Mouse (Mus musculus): ENCODE measurements around the gene Pnpt1. TPM values are rescaled to one million over a fixed set of nuclear protein-coding genes. Genes with fewer than 3 reads are reported as not detected.
A peak's percentile ranks its signal among the peaks of the same experiment; 100 is the strongest.

Gene Pnpt1
- polyA plus RNA-seq, 1 experiment from 2014 or later = 37.1 TPM

DNA sequence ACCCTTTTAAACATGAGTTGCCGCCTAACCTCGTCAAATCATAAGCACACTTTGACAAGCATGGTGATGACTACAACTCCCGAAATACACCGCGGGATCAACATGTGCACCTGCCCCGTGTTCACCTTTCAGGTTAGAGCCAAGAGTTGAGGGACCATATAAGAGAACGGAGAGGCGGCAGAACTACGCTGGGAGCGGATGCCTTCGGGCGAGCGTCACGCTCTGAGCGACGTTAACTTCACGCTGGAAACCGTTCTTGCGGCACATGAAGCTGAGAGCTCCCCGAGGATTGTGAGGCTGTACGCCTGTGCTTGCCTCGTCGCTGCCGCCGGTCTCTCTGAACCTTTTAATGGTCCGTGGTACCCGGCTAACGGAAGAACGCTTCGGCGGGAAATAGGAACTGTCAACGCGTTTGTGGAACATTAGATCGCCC is 41.4 kb downstream of the Pnpt1 start:
- Histone ChIP-seq H3K4me1 (ENCODE audit: control insufficient read depth in 2 of 2, insufficient read depth in 2 of 2, low read length in 2 of 2) (peaks cover 0 to 13% of the 10 kb centered on the region in 2 experiments; a peak in 2 of 4 replicates), H3K4me2 (ENCODE audit: low read length) (peak overlapping the region; percentile 86), H3K36me3 (ENCODE audit: control insufficient read depth, insufficient read depth, low read length) (0 out of 2 replicates have a peak, but pooled peaks cover 3% of the 10 kb centered on the region), H3K9me3 (ENCODE audit: control insufficient read depth, low read length) (no peaks in the 10 kb centered on the region), H3K27me3 (ENCODE audit: control insufficient read depth, insufficient read depth, low read length) (no peaks in the 10 kb centered on the region), H3K27ac (replicated peaks in 1 of 2; ENCODE audit: control insufficient read depth in 1 of 2, insufficient read depth in 1 of 2, low read depth in 2 of 2, low read length in 2 of 2) (peak overlapping the region; percentile 76 to 99), H3K4me3 (ENCODE audit: control insufficient read depth in 1 of 2, insufficient read depth in 1 of 2, low read depth in 1 of 2, low read length in 2 of 2) (peak overlapping the region; percentile 71 to 99), H3K9ac (ENCODE audit: low read length) (peak overlapping the region; percentile 82)
- peak; percentile 7; the same call in 1 of the 2 replicates for ATAC-seq (ENCODE audit: insufficient number of reproducible peaks, insufficient read depth, low FRiP score, low read depth)
- WGBS = under 1% methylated on average over 34 of the region's 34 CpGs

DNA sequence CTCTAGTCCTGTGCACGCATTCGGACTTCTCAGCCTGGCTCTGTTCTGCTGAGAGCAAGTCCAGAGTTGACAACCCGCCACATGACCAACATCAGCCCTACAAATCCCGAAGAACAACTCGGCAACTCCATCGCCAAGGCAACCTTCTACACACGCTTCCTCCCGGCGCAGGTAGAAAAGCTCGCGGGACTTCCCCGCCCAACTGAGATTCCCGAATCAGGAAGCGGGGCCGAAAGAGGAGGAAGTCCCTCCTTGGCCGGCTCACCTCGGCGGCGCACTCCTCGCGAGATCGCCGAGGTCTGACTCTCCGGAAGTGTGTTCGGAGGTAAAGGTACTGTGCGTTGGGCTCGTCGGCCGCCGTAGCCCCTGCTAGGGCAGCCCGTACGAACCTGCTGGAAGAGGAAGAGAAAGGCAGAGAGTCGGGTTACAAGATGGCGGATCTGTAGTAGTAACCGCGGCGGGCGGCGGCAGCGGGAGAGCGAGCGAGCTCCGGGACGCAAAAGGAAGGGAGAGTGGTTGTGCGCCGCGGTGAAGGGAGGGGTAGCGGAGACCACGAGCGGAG is 42.1 kb downstream of the Pnpt1 start, which contains the start of gene Ppp4r3b:
TSS of gene Ppp4r3b (plus strand) at position 328 of the 562 bp plus-strand sequence.
- peak within 1 kb of the TSS; percentile 71 to 99 for H3K4me3 ChIP-seq (ENCODE audit: control insufficient read depth in 1 of 2, insufficient read depth in 1 of 2, low read depth in 1 of 2, low read length in 2 of 2)
- 0 out of 2 replicates have a peak, but pooled peaks cover 3% of the 10 kb centered on the region for H3K36me3 ChIP-seq (ENCODE audit: control insufficient read depth, insufficient read depth, low read length)
- peak within 1 kb of the TSS; percentile 96 to 99 for H3K27ac ChIP-seq (replicated peaks in 1 of 2; ENCODE audit: control insufficient read depth in 1 of 2, insufficient read depth in 1 of 2, low read depth in 2 of 2, low read length in 2 of 2)
- peak within 1 kb of the TSS; percentile 100 for H3K9ac ChIP-seq (ENCODE audit: low read length)
- under 1% methylated on average over 50 of the region's 50 CpGs for WGBS
- H3K4me2 ChIP-seq (ENCODE audit: low read length) = peak within 1 kb of the TSS; percentile 86
- no peaks in the 10 kb centered on the region for H3K27me3 ChIP-seq (ENCODE audit: control insufficient read depth, insufficient read depth, low read length)
- peak; percentile 97 for ATAC-seq (ENCODE audit: insufficient number of reproducible peaks, insufficient read depth, low FRiP score, low read depth)
- H3K4me1 ChIP-seq (ENCODE audit: control insufficient read depth in 2 of 2, insufficient read depth in 2 of 2, low read length in 2 of 2) = peaks cover 0 to 11% of the 10 kb centered on the region in 2 experiments; a peak in 2 of 4 replicates
- H3K9me3 ChIP-seq (ENCODE audit: control insufficient read depth, low read length) = no peaks in the 10 kb centered on the region

DNA sequence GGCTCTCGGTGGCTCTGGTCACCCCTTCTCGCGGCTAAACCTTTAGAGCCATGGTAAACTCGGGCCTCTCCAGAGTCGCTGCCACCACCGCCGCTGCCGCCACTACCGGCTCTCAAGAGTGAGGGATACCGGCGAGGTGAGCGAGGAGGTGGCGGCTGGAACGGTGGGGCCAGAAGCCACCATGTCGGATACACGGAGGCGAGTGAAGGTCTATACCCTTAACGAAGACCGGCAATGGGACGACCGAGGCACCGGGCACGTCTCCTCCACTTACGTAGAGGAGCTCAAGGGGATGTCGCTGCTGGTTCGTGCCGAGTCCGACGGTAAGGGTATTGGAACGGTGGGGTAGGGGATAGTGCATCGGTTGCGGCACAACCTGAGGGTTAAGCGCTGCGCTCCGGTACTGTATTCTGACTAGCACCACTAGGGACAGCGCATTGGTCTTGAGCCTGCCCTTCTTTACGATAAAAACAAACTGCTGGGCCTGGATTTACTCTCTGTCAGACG is 42.6 kb downstream of the Pnpt1 start:
- H3K27ac ChIP-seq (replicated peaks in 1 of 2; ENCODE audit: control insufficient read depth in 1 of 2, insufficient read depth in 1 of 2, low read depth in 2 of 2, low read length in 2 of 2) = peak overlapping the region; percentile 96 to 99
- 0% methylated on average over 38 of the region's 38 CpGs for WGBS
- H3K4me2 ChIP-seq (ENCODE audit: low read length) = peak overlapping the region; percentile 66
- peak overlapping the region; percentile 71 to 99 for H3K4me3 ChIP-seq (ENCODE audit: control insufficient read depth in 1 of 2, insufficient read depth in 1 of 2, low read depth in 1 of 2, low read length in 2 of 2)
- H3K9ac ChIP-seq (ENCODE audit: low read length) = peak overlapping the region; percentile 100
- H3K9me3 ChIP-seq (ENCODE audit: control insufficient read depth, low read length) = no peaks in the 10 kb centered on the region
- peaks cover 0 to 11% of the 10 kb centered on the region in 2 experiments; a peak in 2 of 4 replicates for H3K4me1 ChIP-seq (ENCODE audit: control insufficient read depth in 2 of 2, insufficient read depth in 2 of 2, low read length in 2 of 2)
- H3K27me3 ChIP-seq (ENCODE audit: control insufficient read depth, insufficient read depth, low read length) = no peaks in the 10 kb centered on the region
- ATAC-seq (ENCODE audit: insufficient number of reproducible peaks, insufficient read depth, low FRiP score, low read depth) = peak; percentile 71
- 0 out of 2 replicates have a peak, but pooled peaks cover 3% of the 10 kb centered on the region for H3K36me3 ChIP-seq (ENCODE audit: control insufficient read depth, insufficient read depth, low read length)

DNA sequence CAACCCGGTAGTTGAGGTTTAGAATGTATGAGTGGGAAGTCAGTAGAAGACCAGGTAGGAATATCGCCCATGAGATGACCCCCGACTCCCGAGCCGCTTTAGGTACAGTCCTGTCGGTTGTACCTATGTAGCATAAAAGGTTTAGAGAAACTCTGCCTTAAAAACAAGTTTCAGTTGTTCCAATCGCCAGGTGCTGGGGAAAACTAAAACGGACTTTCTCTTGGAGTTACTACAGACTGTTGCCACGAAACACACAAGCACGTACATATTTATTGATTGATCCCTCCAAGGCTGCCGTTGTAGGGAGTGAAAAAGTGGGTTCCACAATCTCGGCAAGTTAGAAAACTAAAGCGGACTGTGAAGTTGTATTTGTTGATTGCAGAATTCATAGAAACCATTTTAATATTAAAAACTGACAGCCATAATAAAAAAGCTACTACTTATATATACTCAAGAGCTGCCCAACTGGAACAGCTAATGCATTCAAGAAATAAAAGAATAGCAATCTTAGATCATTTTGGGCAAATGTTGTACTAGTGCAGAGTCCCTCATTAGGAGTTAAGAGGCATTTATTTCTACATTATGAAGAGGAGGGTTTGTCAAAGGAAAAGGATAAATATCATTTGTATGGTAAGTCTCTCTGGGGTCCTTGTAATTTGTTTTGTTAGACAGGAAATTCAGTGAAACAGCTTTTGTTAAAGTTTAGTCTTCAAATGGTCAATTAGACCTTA is 43.3 kb downstream of the Pnpt1 start:
- Histone ChIP-seq H3K27me3 (ENCODE audit: control insufficient read depth, insufficient read depth, low read length) (no peaks in the 10 kb centered on the region), H3K27ac (replicated peaks in 1 of 2; ENCODE audit: control insufficient read depth in 1 of 2, insufficient read depth in 1 of 2, low read depth in 2 of 2, low read length in 2 of 2) (peak overlapping the region; percentile 9 to 99; a peak in 2 of 4 replicates), H3K4me1 (ENCODE audit: control insufficient read depth in 2 of 2, insufficient read depth in 2 of 2, low read length in 2 of 2) (peaks cover 0 to 11% of the 10 kb centered on the region in 2 experiments; a peak in 2 of 4 replicates), H3K4me2 (ENCODE audit: low read length) (peak overlapping the region; percentile 66), H3K9ac (ENCODE audit: low read length) (peak overlapping the region; percentile 100), H3K9me3 (ENCODE audit: control insufficient read depth, low read length) (no peaks in the 10 kb centered on the region), H3K36me3 (ENCODE audit: control insufficient read depth, insufficient read depth, low read length) (peaks cover 9% of the 10 kb centered on the region), H3K4me3 (ENCODE audit: control insufficient read depth in 1 of 2, insufficient read depth in 1 of 2, low read depth in 1 of 2, low read length in 2 of 2) (peak overlapping the region; percentile 71 to 99)
- no peak for ATAC-seq (ENCODE audit: insufficient number of reproducible peaks, insufficient read depth, low FRiP score, low read depth)
- 3% methylated on average over 13 of the region's 13 CpGs for WGBS

DNA sequence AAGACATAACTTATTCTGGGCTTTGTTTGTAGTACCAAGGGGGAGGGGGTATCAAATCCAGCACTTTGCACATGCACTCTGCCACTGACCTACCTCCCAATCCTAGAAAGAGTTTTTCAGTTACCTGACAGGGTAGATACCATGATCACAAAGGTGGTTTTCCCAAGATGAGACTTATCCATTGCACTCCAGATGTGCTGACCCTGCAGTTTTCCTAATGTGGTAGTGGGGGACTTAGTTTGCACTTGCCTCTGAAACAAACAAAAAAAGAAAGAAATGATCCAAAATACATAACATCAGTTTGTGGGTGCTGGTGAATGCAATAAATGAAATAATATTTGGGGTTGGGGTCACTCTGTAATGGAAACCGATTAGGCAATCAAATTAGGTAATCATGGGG is 48.8 kb downstream of the Pnpt1 start:
- Histone ChIP-seq H3K4me1 (ENCODE audit: control insufficient read depth in 2 of 2, insufficient read depth in 2 of 2, low read length in 2 of 2) (peaks cover 4 to 11% of the 10 kb centered on the region in 2 experiments), H3K4me2 (ENCODE audit: low read length) (no peak overlapping the region), H3K27me3 (ENCODE audit: control insufficient read depth, insufficient read depth, low read length) (no peaks in the 10 kb centered on the region), H3K9me3 (ENCODE audit: control insufficient read depth, low read length) (no peaks in the 10 kb centered on the region), H3K36me3 (ENCODE audit: control insufficient read depth, insufficient read depth, low read length) (peaks cover 31% of the 10 kb centered on the region), H3K27ac (replicated peaks in 1 of 2; ENCODE audit: control insufficient read depth in 1 of 2, insufficient read depth in 1 of 2, low read depth in 2 of 2, low read length in 2 of 2) (no peak overlapping the region), H3K4me3 (ENCODE audit: control insufficient read depth in 1 of 2, insufficient read depth in 1 of 2, low read depth in 1 of 2, low read length in 2 of 2) (no peak overlapping the region), H3K9ac (ENCODE audit: low read length) (no peak overlapping the region)
- 100% methylated on average over 1 of the region's 1 CpGs for WGBS
- no peak for ATAC-seq (ENCODE audit: insufficient number of reproducible peaks, insufficient read depth, low FRiP score, low read depth)

DNA sequence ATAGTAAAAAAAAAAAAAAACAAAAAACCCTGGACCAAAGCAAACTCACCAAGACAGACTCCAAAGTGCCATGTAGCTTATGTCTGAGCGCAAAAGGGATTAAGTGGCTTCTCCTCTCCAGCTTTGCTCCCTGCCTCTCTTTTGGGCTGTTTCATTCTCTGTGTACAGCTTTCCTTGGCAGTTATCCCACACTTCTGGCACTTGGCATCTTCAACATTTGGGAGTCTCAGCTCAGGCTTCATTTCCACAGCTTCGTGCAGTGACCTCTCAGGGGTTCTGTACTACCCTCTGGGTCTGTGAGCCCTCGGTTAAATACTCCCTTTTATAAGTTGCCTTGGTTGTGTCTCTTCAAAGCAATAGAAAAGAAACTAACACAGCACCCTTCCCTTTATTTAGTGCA is 50.1 kb downstream of the Pnpt1 start:
- Histone ChIP-seq H3K36me3 (ENCODE audit: control insufficient read depth, insufficient read depth, low read length) (peaks cover 44% of the 10 kb centered on the region), H3K9ac (ENCODE audit: low read length) (peak overlapping the region; percentile 30; the same call in 1 of the 2 replicates), H3K4me2 (ENCODE audit: low read length) (no peak overlapping the region), H3K4me3 (ENCODE audit: control insufficient read depth in 1 of 2, insufficient read depth in 1 of 2, low read depth in 1 of 2, low read length in 2 of 2) (no peak overlapping the region), H3K27me3 (ENCODE audit: control insufficient read depth, insufficient read depth, low read length) (no peaks in the 10 kb centered on the region), H3K27ac (replicated peaks in 1 of 2; ENCODE audit: control insufficient read depth in 1 of 2, insufficient read depth in 1 of 2, low read depth in 2 of 2, low read length in 2 of 2) (peak overlapping the region in 1 of 2 experiments; percentile 29; a peak in 1 of 4 replicates), H3K9me3 (ENCODE audit: control insufficient read depth, low read length) (no peaks in the 10 kb centered on the region), H3K4me1 (ENCODE audit: control insufficient read depth in 2 of 2, insufficient read depth in 2 of 2, low read length in 2 of 2) (peaks cover 4 to 11% of the 10 kb centered on the region in 2 experiments)
- ATAC-seq (ENCODE audit: insufficient number of reproducible peaks, insufficient read depth, low FRiP score, low read depth) = no peak
- 64% methylated on average over 3 of the region's 3 CpGs for WGBS

- no peak overlapping the region for H3K4me3 ChIP-seq (ENCODE audit: control insufficient read depth in 1 of 2, insufficient read depth in 1 of 2, low read depth in 1 of 2, low read length in 2 of 2)
- H3K9ac ChIP-seq (ENCODE audit: low read length) = no peak overlapping the region
- no peaks in the 10 kb centered on the region for H3K9me3 ChIP-seq (ENCODE audit: control insufficient read depth, low read length)
- H3K27me3 ChIP-seq (ENCODE audit: control insufficient read depth, insufficient read depth, low read length) = no peaks in the 10 kb centered on the region
- H3K27ac ChIP-seq (replicated peaks in 1 of 2; ENCODE audit: control insufficient read depth in 1 of 2, insufficient read depth in 1 of 2, low read depth in 2 of 2, low read length in 2 of 2) = peak overlapping the region; percentile 21 to 48; a peak in 3 of 4 replicates
- peak overlapping the region; percentile 25; the same call in 1 of the 2 replicates for H3K4me2 ChIP-seq (ENCODE audit: low read length)
- ATAC-seq (ENCODE audit: insufficient number of reproducible peaks, insufficient read depth, low FRiP score, low read depth) = no peak
- H3K36me3 ChIP-seq (ENCODE audit: control insufficient read depth, insufficient read depth, low read length) = peaks cover 52% of the 10 kb centered on the region
- peaks cover 4 to 11% of the 10 kb centered on the region in 2 experiments for H3K4me1 ChIP-seq (ENCODE audit: control insufficient read depth in 2 of 2, insufficient read depth in 2 of 2, low read length in 2 of 2)
- 43% methylated on average over 5 of the region's 5 CpGs for WGBS
These were observed 51.2 kb downstream of the Pnpt1 start for GRCm38 (mm10) chr11:29181751-29182150.

Measured in heart, embryonic 14.5 days (tissue).